Mouse (Mus musculus) bone marrow, adult 2 months (tissue): Measurements from ENCODE around the gene Ppp1r27. TPM values are rescaled to one million over a fixed set of nuclear protein-coding genes. Genes with fewer than 3 reads are reported as not detected.
"Not testable (repeated sequence)": the region's sequence is repeated elsewhere in the genome, so short reads cannot be mapped to it uniquely, and the experiment has no call there.

Source experiments
- H3K27ac ChIP-seq: fragments of 200-500 bp; 2 replicates; pipeline ENCODE4 v1.5.1; 2012; ENCODE audit warnings: low read depth, mild to moderate bottlenecking, control low read depth, inconsistent platforms, low read length; ENCODE audit not compliant: control insufficient read depth, poor library complexity, insufficient read depth
- H3K4me1 ChIP-seq: fragments of 200-500 bp; 2 replicates; pipeline ENCODE4 v1.6.1; 2011; ENCODE audit warnings: low read length; ENCODE audit not compliant: control insufficient read depth, insufficient read depth
- H3K4me3 ChIP-seq: fragments of 200-500 bp; replicated peaks from 2 replicates; pipeline ENCODE3; 2011; ENCODE audit warnings: mild to moderate bottlenecking, low read depth, low read length, control low read depth; ENCODE audit not compliant: control insufficient read depth
- CTCF ChIP-seq: fragments of 200-500 bp; IDR thresholded peaks from 2 replicates; pipeline ENCODE4 v1.5.1; 2011; ENCODE audit warnings: low read length, control low read depth; ENCODE audit not compliant: control insufficient read depth, insufficient read depth
- POLR2A ChIP-seq: fragments of 200-500 bp; IDR thresholded peaks from 2 replicates; pipeline ENCODE4 v1.6.1; 2011; ENCODE audit warnings: low read depth, mild to moderate bottlenecking, control low read depth, low read length, borderline replicate concordance; ENCODE audit not compliant: control insufficient read depth
- whole genome bisulfite sequencing: fragments of 180-500 bp; shearing (Covaris S2); methylation state at CpG from one replicate; pipeline ENCODE4 v1.1.7; 2018; 5-methylcytosine and 5-hydroxymethylcytosine counted together
- polyA plus RNA-seq: library from polyadenylated mRNA; stranded (reverse); fragments of >200 nt; gene quantifications from 2 replicates; pipeline ENCODE4 v1.2.4, GENCODE M21; 2011; ENCODE audit warnings: low replicate concordance; ENCODE audit not compliant: missing spikeins, insufficient read depth, insufficient read length

Gene Ppp1r27
- polyA plus RNA-seq, 1 experiment: not detected

- no peak overlapping the region for H3K4me3 ChIP-seq
- TF ChIP-seq CTCF: no peak
- no peak for TF ChIP-seq POLR2A
- H3K4me1 ChIP-seq: peaks cover 2% of the 10 kb centered on the region; the same call in 1 of the 2 replicates
- WGBS: 81% methylated on average over 4 of the region's 4 CpGs
- no peak overlapping the region for H3K27ac ChIP-seq
Measured at GRCm38 (mm10) chr11:120517147-120517546, 33.8 kb downstream of the Ppp1r27 start.

GRCm38 (mm10) chr11:120515611-120516010, 35.3 kb downstream of the Ppp1r27 start:
- no peak overlapping the region for H3K27ac ChIP-seq
- 22% methylated on average over 17 of the region's 17 CpGs for WGBS

GRCm38 (mm10) chr11:120514262-120514661, 36.7 kb downstream of the Ppp1r27 start:
- WGBS: 87% methylated on average over 2 of the region's 2 CpGs
- H3K4me1 ChIP-seq, H3K4me3 ChIP-seq: not testable (repeated sequence)

More at GRCm38 (mm10) chr11:120515611-120516010, 35.3 kb downstream of the Ppp1r27 start:
- Histone ChIP-seq H3K4me1 (peaks cover 3% of the 10 kb centered on the region; the same call in 1 of the 2 replicates), H3K4me3 (no peak overlapping the region)
- TF ChIP-seq POLR2A (no peak), CTCF (peak; percentile 94)

GRCm38 (mm10) chr11:120512790-120513453, 38.0 kb downstream of the Ppp1r27 start:
- H3K27ac ChIP-seq: no peak overlapping the region
- peaks cover 5% of the 10 kb centered on the region for H3K4me1 ChIP-seq
- H3K4me3 ChIP-seq: no peak overlapping the region
- WGBS: 78% methylated on average over 6 of the region's 6 CpGs
- TF ChIP-seq CTCF: no peak

More at GRCm38 (mm10) chr11:120514262-120514661, 36.7 kb downstream of the Ppp1r27 start:
- not testable (repeated sequence) for H3K27ac ChIP-seq

GRCm38 (mm10) chr11:120510375-120511030, 40.4 kb downstream of the Ppp1r27 start:
- peak overlapping the region; percentile 59 for H3K27ac ChIP-seq
- peaks cover 5% of the 10 kb centered on the region for H3K4me1 ChIP-seq
- 1% methylated on average over 16 of the region's 16 CpGs for WGBS
- peak overlapping the region; percentile 54 for H3K4me3 ChIP-seq
- no peak for TF ChIP-seq POLR2A
- no peak for TF ChIP-seq CTCF

- TF ChIP-seq CTCF: no peak
- TF ChIP-seq POLR2A: no peak
- H3K27ac ChIP-seq: peak overlapping the region; percentile 59; the same call in 1 of the 2 replicates
- 9% methylated on average over 4 of the region's 4 CpGs for WGBS
- peaks cover 5% of the 10 kb centered on the region for H3K4me1 ChIP-seq
- H3K4me3 ChIP-seq: no peak overlapping the region
Measured at GRCm38 (mm10) chr11:120509940-120510339, 41.0 kb downstream of the Ppp1r27 start.

GRCm38 (mm10) chr11:120508290-120508870, 42.6 kb downstream of the Ppp1r27 start:
- 83% methylated on average over 9 of the region's 9 CpGs for WGBS
- Histone ChIP-seq H3K27ac (no peak overlapping the region), H3K4me3 (no peak overlapping the region), H3K4me1 (peaks cover 5% of the 10 kb centered on the region)
- TF ChIP-seq POLR2A (no peak), CTCF (no peak)

GRCm38 (mm10) chr11:120507611-120508289, 43.2 kb downstream of the Ppp1r27 start:
- H3K4me1 ChIP-seq: peaks cover 5% of the 10 kb centered on the region
- TF ChIP-seq CTCF (no peak), POLR2A (no peak)
- H3K27ac ChIP-seq: no peak overlapping the region

More at GRCm38 (mm10) chr11:120507611-120508289, 43.2 kb downstream of the Ppp1r27 start:
- 70% methylated on average over 13 of the region's 13 CpGs for WGBS
- no peak overlapping the region for H3K4me3 ChIP-seq
